Mouse (Mus musculus) c-Kit-positive CD71-positive TER-119-positive erythroid progenitor cells, embryonic 14.5 days (primary cell): ENCODE results near the gene Ttc7b.

ENCODE experiments used
- DNase-seq: peaks from one replicate; pipeline ENCODE4 v3.0.0-alpha.2; 2013; ENCODE audit warnings: low spot score

Ttc7b gene

GRCm38 (mm10) chr12:100330234-100330633 lies 190.4 kb downstream of the Ttc7b start:
- no peak for DNase-seq

DNA sequence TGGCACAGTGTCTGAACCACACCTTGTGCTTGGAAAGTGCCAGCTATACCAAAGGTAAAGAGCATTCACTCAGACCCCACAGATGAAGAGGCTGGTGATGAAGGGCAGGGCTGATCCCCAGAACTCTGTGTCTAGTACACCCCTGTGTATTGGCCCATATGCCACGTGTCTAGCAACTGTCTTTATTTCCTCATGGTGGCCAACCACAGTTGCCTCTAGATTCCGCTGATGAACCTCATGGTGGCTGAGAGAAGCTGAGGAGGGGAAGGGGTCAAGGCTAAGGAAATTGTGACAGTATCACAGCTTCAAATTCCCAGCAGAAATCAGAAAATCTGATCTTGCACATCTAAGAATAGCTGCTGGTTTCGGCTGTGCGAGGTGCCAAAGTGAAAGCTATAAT lies 191.6 kb downstream of the Ttc7b start:
- no peak for DNase-seq

GRCm38 (mm10) chr12:100328557-100328956 lies 192.1 kb downstream of the Ttc7b start:
- DNase-seq, result no peak

DNA sequence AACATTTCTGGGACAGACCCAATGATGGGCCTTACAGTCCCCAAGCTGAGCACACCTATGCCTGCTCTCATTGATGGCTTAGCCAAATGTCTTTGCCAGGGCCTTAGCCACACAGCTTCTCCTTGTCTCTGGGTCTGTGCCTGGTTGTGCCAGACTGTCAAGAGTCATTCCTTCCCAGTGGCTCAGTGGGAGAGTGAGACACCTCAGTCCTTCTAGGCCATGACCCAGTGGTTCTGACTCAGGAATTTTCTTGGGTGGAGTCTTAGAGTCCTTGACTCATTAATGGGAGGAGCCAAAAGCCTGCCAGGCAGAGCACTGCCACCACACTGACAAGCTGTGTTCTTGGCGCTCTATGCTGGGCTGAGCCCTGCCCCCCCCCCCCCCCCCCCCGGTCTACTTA lies 193.9 kb downstream of the Ttc7b start:
- no peak for DNase-seq

- DNase-seq, result no peak
Measured at GRCm38 (mm10) chr12:100325618-100326017, 195.0 kb downstream of the Ttc7b start.

- no peak for DNase-seq
Measured at GRCm38 (mm10) chr12:100325212-100325611, 195.4 kb downstream of the Ttc7b start.

DNA sequence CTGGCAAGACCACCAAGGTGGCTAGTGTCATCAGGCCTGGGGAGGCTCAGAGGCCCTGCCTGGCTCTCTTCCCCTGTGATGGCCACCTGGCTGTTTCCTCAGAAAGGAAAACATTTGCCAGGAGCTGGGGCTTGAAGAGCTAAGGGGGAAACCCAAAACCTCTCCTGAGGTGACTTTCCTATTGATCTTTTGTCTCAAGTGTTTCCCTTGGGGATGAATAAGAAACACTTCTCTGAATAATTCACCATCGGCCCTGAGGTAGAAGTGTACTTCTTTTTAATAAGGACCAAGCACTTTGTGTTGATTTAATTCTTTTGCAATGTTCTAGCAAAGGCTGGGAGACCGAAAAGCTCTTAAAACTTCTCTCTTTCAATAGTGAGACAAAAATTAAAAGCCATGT lies 197.0 kb downstream of the Ttc7b start:
- DNase-seq, result no peak

DNA sequence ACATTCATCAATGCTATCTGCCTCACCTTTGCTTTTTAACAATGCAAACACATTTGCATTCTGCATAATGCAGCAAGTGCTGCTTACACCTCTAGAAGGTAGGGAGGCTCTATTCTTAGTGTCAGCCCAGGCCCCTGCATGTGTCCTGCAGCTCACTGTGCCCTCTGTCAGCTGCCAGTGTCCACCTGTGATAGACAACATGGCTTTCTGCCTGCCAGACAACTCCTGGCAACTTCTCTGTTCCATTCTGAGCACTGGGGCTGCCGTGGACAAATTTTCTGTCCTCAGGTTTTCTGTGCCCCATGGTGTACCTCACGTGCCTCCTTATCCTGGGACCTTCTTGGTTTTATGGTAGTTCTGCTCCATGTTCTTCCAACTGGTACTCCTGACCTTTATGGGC lies 198.4 kb downstream of the Ttc7b start:
- no peak for DNase-seq

- no peak for DNase-seq
Measured at GRCm38 (mm10) chr12:100321545-100321944, 199.1 kb downstream of the Ttc7b start.

DNA sequence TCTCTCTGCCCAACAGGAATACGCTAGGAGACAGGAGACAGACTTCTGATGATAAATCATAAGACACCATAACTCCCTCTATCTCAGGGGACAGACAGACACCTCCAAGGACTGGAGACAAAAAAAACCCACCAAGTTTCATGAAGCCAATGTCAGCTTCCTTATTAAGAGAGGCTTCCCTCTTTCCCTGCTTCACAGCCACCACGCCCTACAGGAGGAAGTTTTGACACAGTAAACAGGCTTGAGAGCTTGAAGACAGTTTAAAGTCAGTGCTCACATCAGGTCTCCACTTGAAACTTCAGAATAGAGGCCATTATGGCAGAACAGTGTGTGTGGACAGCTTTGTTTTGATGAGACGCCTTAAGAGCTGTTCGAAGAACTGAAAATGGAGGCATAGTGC lies 200.9 kb downstream of the Ttc7b start:
- no peak for DNase-seq

- DNase-seq, result no peak
Measured at GRCm38 (mm10) chr12:100317936-100318335, 202.7 kb downstream of the Ttc7b start.

DNA sequence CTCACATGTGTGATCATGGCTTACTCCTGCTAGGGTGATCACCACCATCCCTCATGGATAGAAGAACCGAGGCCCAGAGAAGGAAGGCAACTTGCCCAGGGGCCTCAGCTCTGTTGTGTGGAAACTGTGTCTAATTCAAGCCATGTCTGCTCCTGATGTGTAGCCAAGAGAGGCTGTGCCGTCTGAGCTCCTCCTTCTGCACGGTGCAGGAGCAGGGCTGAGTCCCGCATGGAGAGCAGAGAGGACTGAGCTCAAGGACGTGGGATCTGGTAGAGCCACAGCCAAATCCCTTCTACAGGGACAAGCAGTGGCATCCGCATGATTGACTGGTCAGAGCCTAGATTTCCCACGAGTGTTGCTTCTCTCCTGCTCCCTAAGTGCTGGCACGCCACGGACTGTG lies 204.5 kb downstream of the Ttc7b start:
- DNase-seq, result no peak

GRCm38 (mm10) chr12:100315119-100315885 lies 205.3 kb downstream of the Ttc7b start:
- no peak for DNase-seq

DNA sequence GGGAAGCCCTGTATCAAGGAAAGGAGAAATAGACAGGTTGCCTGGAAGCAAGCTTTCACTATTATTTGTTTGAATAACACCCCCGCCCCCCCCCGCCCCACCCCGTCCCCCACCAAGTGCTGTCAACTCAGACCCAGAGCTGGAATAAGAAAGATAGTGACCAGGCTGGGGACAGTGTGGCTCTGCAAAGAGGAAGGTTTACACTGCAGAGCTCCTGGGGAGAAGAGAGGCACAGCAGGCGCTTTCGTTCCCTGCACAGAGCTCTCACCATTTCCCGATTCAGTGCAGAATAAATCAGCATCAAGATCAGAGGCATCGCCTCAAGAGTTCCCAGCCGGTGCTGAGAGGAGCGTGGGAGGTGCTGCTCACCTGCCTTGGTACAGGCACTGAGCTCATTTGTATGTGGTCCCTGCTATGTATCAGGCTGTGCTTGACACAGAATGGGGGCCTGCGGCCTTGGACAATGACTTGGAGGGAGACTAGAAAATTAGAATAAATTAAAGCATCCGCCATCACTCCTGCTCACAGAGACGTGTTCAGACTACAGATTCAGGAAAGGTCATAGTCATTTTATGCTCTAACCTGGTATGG lies 206.7 kb downstream of the Ttc7b start:
- DNase-seq, result no peak

DNA sequence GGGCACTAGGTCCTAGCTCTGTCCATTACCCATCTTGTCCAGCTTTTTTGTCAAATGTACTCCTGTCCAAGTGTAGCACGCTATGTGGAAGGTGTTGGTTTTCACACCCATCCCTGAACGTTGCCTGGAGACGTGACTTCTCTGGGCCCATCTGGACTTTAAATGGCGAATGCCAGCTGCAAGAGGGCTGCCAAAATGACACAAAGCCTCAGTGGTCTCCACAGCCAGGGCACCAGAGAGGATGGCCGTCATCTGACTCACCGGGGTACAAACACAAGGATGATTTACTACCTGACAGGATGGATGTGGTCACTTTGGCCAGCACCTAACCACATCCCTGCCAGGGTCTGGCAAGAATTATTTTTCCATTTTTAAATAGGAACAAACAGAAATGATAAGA lies 207.4 kb downstream of the Ttc7b start:
- no peak for DNase-seq

- no peak for DNase-seq
Measured at GRCm38 (mm10) chr12:100310471-100311392, 209.9 kb downstream of the Ttc7b start.

DNA sequence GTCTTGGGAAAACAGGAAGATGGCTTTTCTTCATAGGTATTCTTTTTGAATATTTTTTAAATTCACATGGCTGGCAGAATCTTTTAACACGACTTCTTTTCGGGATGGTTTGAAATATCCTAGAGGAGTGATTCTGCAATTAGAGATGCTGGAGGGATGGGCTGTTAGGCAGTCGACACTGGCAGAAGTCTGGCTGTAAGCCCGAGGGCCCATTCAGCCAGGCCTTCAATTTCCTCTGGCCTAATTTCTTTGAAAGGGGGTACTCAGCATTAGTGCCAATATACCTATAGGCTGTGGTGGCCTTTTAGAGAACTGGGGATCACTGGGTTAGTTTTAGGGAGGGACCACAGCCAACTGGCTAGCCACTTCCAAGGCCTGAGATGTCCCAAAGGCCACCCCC lies 211.4 kb downstream of the Ttc7b start:
- no peak for DNase-seq

DNA sequence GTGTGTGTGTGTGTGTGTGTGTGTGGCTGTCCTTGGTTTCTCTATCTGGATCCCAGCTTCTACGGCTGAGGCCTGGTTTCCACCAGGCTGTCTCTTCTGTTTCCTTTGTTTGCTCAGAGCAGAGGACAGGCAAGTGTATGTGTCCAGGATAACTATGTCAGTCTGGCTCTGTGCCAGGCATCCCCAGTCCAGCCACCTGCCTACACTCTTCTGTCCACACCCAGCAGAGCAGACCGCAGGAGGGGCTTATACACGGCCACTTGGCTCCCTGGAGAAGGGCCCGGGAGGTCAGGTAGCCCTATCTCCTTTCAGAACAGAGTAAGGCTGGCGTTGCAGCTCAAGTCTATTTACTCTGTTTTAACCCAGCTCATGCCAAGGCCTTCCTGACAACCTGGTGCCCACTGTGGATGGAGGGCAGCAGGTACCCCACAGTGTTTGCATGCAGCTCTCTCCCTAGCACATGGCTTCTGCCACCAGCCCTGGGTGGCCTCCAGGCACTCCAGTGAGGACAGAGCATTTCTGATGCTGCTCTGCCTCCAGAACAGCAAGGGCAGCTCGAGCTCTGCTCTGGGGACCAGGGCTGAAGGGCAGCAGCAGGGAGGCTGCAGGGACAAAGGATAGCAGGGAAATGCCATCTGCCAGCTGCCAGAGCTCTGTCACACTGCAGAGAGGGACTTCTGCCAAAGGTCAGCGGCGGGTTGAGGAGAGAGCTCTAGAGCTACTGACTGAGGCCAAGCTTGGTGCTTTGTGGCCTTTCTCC lies 212.9 kb downstream of the Ttc7b start:
- no peak for DNase-seq

GRCm38 (mm10) chr12:100306336-100306735 lies 214.3 kb downstream of the Ttc7b start:
- no peak for DNase-seq

- no peak for DNase-seq
Measured at GRCm38 (mm10) chr12:100305051-100305673, 215.5 kb downstream of the Ttc7b start.

DNA sequence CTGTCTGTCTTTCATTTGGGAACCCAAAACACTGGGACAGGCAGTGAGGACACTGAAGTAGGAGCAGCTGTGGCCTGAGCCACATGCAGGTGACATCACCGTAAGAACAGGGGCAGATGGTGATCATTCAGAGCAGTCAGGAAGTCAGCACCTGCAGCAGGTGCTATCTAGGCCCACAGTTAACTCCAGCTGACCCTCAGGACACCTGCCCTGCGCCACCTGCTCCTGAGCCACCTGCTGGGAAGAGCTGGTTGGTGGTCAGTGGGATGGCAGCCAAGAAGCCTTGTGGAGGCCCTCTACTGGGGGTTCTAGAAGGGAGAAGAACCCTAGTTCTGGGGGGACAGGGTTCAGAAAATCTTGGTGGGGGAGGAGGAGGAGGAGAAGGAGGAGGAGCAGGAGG lies 216.3 kb downstream of the Ttc7b start:
- DNase-seq, result no peak

DNA sequence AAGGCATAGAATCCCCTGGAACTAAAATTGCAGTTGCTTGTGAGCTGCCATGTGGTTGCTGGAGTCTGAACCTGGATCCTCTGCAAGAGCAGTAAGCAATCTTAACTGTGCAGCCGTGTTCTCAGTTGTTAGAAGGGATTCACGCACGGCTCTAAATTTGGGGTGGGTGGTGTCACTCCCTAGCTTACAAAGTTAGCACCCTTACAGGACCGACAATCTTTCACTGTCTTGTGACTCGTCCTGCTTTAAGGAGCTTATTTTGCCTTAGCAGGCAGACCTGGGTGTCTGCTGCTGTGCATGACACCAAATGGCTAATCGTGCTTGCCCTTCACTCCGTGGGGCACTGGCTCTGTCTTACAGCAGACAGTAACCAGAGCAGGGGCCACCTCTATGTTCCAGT lies 217.5 kb downstream of the Ttc7b start:
- DNase-seq, result no peak
